Mouse (Mus musculus) neural tube, embryonic 14.5 days (tissue): Measurements from ENCODE around the gene Cog5. TPM values are rescaled to one million over a fixed set of nuclear protein-coding genes. Genes with fewer than 3 reads are reported as not detected.
A peak's percentile ranks its signal among the peaks of the same experiment; 100 is the strongest.

Source experiments
- ATAC-seq: fragments of 200-750 bp; cut with Nextera tagmentation; 2 replicates; pipeline ENCODE4 v1.8.0; 2017; ENCODE audit warnings: low read depth, mild to moderate bottlenecking, moderate TSS enrichment, moderate library complexity
- H3K27ac ChIP-seq: fragments of 300-500 bp; sonication (generic); 2 replicates; pipeline ENCODE4 v1.5.1; 2014; ENCODE audit warnings: low read depth, mild to moderate bottlenecking, control low read depth, low read length, moderate library complexity, mixed read lengths
- H3K27me3 ChIP-seq: fragments of 300-500 bp; sonication (generic); 2 replicates; pipeline ENCODE4 v1.6.1; 2014; ENCODE audit warnings: low read length; ENCODE audit not compliant: control insufficient read depth, insufficient read depth
- H3K36me3 ChIP-seq: fragments of 300-500 bp; sonication (generic); 2 replicates; pipeline ENCODE4 v1.6.1; 2014; ENCODE audit warnings: low read length, mixed read lengths; ENCODE audit not compliant: control insufficient read depth, insufficient read depth
- H3K4me1 ChIP-seq: fragments of 300-500 bp; sonication (generic); 2 replicates; pipeline ENCODE4 v1.6.1; 2014; ENCODE audit warnings: low read length; ENCODE audit not compliant: control insufficient read depth, insufficient read depth
- H3K4me2 ChIP-seq: fragments of 300-500 bp; sonication (generic); 2 replicates; pipeline ENCODE4 v1.6.1; 2014; ENCODE audit warnings: mild to moderate bottlenecking, low read depth, low read length, control low read depth
- H3K4me3 ChIP-seq: fragments of 300-500 bp; sonication (generic); 2 replicates; pipeline ENCODE4 v1.5.1; 2014; ENCODE audit warnings: low read depth, low read length, control low read depth, mixed read lengths
- H3K9ac ChIP-seq: fragments of 300-500 bp; sonication (generic); replicated peaks from 2 replicates; pipeline ENCODE4 v1.6.1; 2014; ENCODE audit warnings: low read depth, mild to moderate bottlenecking, control low read depth, low read length, mixed read lengths
- H3K9me3 ChIP-seq: fragments of 300-500 bp; sonication (generic); 2 replicates; pipeline ENCODE4 v1.6.1; 2016; ENCODE audit warnings: low read length; ENCODE audit not compliant: control insufficient read depth
- WGBS: fragments of 180-500 bp; shearing (Covaris S2); extraction: QIAGEN DNeasy Blood & Tissue Kit; methylation state at CpG from one replicate; pipeline ENCODE4 v1.1.7; 2014; 5-methylcytosine and 5-hydroxymethylcytosine counted together
- polyA plus RNA-seq: library from polyadenylated mRNA; unstranded; fragments of >200 nt; fragmentation: Nextera tagmentation; extraction: Ambion mirVana; gene quantifications from 2 replicates; pipeline ENCODE4 v1.2.1, GENCODE M21; 2014

Gene Cog5
- polyA plus RNA-seq, 1 experiment from 2014 or later, result 40.1 TPM

DNA sequence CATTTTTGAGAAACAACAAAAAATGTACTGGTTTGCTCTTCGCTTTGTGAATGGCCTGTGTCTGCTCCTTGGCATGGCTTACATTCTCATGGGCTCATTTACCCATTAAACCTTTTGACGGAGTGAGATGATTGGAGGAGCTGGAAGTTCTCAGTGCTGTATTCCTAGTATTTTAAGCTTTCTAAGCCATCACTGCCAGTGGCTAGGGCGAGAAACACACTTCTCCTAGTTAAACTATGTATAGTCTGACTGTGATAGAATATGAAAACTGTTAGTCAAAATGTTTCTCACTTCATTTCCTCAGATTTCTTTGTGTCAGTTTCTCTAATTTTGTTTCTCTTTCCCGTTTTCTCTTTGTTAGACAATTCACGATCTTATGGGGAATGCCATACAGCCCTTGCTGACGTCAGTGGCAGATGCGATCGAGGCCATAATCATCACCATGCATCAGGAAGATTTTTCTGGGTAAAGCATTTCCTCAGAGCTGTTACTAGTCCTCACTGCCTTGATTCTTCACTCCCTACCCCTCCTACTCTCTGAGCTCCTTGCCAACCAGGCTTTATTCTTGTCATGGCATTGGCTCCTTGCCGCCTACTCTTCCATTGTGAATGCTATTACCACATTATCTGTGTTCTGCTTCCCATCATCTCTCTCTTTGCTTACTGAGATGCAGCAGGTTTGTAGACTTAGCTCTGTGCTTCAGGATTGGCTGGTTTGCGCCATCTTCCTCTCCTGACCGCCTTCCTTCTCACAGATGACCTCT is 231.4 kb downstream of the Cog5 start:
- Histone ChIP-seq H3K4me2 (no peak overlapping the region), H3K4me1 (no peaks in the 10 kb centered on the region), H3K36me3 (peaks cover 2% of the 10 kb centered on the region; the same call in 1 of the 2 replicates), H3K27me3 (no peaks in the 10 kb centered on the region), H3K27ac (no peak overlapping the region), H3K9ac (no peak overlapping the region), H3K9me3 (no peaks in the 10 kb centered on the region), H3K4me3 (no peak overlapping the region)
- ATAC-seq, result no peak
- WGBS, result 96% methylated on average over 11 of the region's 11 CpGs

DNA sequence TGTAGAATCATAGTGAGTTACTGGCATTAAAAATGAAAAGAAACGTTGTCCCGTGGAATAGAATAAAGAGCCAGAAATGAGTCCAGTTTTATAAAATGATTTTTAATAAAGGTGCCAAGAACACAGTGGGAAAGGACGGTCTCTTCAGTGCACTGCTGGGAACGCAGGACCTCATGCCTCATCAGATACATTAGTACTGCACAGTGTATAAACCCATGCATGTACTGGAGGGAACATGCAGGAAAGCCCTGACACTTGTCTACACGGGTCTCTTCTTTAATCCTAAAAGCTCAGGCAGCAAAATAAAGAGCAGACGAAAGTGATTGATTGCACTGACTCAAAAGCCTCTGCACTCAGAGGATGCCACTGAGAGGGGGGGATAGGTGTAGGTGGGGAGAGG is 236.0 kb downstream of the Cog5 start:
- Histone ChIP-seq H3K9ac (no peak overlapping the region), H3K27me3 (no peaks in the 10 kb centered on the region), H3K36me3 (peaks cover 2% of the 10 kb centered on the region; the same call in 1 of the 2 replicates), H3K4me2 (no peak overlapping the region), H3K4me1 (peaks cover 4% of the 10 kb centered on the region; the same call in 1 of the 2 replicates), H3K9me3 (no peaks in the 10 kb centered on the region), H3K27ac (no peak overlapping the region), H3K4me3 (no peak overlapping the region)
- ATAC-seq, result no peak
- 59% methylated on average over 6 of the region's 6 CpGs for WGBS

DNA sequence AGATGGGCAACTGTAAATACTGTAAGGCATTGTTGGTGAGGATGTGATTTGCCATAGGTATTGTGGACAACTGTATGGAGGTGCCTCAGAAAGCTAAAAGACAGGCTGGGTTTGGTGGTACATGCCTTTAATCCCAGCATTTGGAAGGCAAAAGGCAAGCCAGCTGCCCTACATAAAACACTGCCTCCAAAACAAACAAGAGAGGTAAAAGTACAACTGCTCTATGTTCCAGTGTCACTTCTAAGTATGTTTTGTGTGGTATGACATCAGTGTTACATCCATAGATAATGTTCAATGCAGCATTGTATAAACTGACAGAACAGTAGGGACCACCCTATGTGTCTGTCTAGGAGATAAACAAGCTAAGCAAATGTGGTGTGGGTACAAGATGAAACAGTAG is 237.4 kb downstream of the Cog5 start:
- no peak overlapping the region for H3K9ac ChIP-seq
- H3K27me3 ChIP-seq, result no peaks in the 10 kb centered on the region
- no peak overlapping the region for H3K4me3 ChIP-seq
- no peak overlapping the region for H3K4me2 ChIP-seq
- ATAC-seq, result no peak
- no peak overlapping the region for H3K27ac ChIP-seq
- no peaks in the 10 kb centered on the region for H3K36me3 ChIP-seq
- H3K9me3 ChIP-seq, result no peaks in the 10 kb centered on the region
- peaks cover 12% of the 10 kb centered on the region for H3K4me1 ChIP-seq

DNA sequence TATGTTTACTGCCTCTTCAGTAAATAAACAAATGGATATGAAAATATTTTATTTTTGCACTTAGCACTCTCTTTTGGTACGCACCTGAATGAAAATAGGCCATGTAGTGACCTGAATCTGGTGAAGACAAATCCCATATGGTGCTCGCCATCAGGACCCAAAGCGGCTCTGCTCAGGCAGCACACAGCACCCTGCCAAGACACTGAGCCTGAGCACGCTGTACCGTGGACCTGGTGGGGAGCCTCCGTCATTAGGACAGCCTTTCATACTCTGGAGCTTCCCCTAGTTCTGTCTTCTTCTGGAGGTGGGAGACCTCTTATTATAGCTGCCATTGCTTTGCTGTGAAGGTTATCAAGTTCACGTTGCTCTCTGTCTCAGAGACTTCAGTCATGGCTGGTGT is 238.1 kb downstream of the Cog5 start:
- no peaks in the 10 kb centered on the region for H3K9me3 ChIP-seq
- WGBS, result 91% methylated on average over 7 of the region's 7 CpGs
- ATAC-seq, result no peak
- H3K4me2 ChIP-seq, result no peak overlapping the region
- H3K4me3 ChIP-seq, result no peak overlapping the region
- no peaks in the 10 kb centered on the region for H3K27me3 ChIP-seq
- H3K36me3 ChIP-seq, result no peaks in the 10 kb centered on the region
- no peak overlapping the region for H3K27ac ChIP-seq
- H3K4me1 ChIP-seq, result peaks cover 12% of the 10 kb centered on the region
- H3K9ac ChIP-seq, result no peak overlapping the region

DNA sequence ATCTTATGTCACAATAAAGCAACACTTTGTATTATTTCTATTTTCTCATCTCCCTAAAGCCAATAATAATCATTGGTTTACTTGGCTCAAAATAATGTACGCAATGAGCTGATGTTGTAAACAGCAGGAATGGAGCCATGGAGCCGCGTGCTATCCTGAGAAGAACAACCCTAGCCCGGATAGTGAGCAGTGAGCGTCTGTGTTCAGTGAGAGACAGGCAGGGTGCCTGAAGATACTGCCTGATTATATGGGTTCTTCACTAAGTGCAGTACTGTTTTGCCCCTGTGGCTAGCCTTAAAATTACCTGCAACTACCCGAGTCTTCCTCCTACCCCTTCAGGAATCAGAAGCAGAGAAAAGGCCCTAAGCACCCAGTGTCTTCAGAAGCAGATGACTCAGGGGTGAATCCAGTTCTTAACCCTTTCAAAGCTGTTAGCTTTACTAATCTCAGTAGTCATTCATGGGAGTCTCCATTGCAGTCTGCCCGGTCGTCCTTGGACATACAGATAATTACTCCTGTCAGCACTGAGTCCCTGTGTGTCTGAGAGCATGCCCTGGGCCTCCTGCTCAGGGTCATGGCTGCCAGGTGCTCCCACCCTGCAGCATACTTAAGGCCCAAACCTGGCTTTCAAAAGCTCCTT is 240.5 kb downstream of the Cog5 start:
- 26% methylated on average over 8 of the region's 8 CpGs for WGBS
- Histone ChIP-seq H3K9me3 (no peaks in the 10 kb centered on the region), H3K36me3 (no peaks in the 10 kb centered on the region), H3K27me3 (no peaks in the 10 kb centered on the region), H3K9ac (no peak overlapping the region), H3K4me2 (no peak overlapping the region), H3K4me1 (peaks cover 12% of the 10 kb centered on the region), H3K27ac (no peak overlapping the region), H3K4me3 (no peak overlapping the region)
- ATAC-seq, result peak; percentile 55

DNA sequence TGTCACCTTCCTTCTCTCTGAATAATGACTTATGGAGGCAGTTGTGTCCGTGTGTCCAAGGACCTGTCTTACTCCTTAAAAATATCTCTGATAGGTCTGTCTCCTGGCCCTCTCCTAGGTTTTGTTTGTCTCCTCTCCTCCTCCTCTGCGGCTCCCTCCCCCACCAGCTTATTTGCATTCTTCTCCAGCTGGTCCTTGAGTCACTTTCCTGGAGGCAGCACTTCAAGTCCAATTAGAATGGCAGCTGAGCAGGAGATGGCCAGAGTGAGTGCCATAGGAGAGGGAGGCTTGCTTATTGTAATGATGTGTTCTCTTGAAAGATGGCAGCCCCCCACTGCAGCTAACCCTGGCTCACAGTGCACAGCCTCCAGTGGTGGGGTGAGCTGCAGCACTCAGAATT is 241.2 kb downstream of the Cog5 start:
- H3K27ac ChIP-seq, result no peak overlapping the region
- WGBS, result 11% methylated on average over 2 of the region's 2 CpGs
- ATAC-seq, result peak; percentile 38; the same call in 1 of the 2 replicates

DNA sequence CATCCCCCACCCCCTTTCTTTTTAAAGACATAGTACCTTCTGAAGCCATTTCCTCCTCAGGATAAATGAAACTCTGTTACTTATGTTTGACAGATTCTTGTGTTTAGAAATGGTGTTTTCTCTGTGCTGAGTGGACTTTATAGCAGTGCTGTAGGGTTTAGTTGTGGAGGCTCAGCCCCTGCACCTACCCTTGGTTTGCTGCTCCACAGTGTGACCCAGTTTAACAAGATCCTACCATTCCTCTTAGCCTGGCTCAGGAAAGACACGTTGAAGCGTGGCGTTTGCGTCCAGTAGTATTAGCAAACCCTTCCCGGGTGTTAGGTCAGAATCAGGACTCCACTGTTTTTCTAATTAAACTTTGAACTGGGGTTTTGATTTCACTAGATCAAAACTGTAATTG is 241.6 kb downstream of the Cog5 start:
- 25% methylated on average over 5 of the region's 5 CpGs for WGBS
- Histone ChIP-seq H3K4me3 (no peak overlapping the region), H3K27me3 (no peaks in the 10 kb centered on the region), H3K27ac (no peak overlapping the region), H3K4me2 (no peak overlapping the region), H3K9ac (no peak overlapping the region), H3K36me3 (no peaks in the 10 kb centered on the region), H3K9me3 (no peaks in the 10 kb centered on the region), H3K4me1 (peaks cover 12% of the 10 kb centered on the region)
- ATAC-seq, result no peak

More for the DNA sequence above, 241.2 kb downstream of the Cog5 start:
- Histone ChIP-seq H3K4me1 (peaks cover 12% of the 10 kb centered on the region), H3K9ac (no peak overlapping the region), H3K36me3 (no peaks in the 10 kb centered on the region), H3K4me3 (no peak overlapping the region), H3K9me3 (no peaks in the 10 kb centered on the region), H3K27me3 (no peaks in the 10 kb centered on the region), H3K4me2 (no peak overlapping the region)

DNA sequence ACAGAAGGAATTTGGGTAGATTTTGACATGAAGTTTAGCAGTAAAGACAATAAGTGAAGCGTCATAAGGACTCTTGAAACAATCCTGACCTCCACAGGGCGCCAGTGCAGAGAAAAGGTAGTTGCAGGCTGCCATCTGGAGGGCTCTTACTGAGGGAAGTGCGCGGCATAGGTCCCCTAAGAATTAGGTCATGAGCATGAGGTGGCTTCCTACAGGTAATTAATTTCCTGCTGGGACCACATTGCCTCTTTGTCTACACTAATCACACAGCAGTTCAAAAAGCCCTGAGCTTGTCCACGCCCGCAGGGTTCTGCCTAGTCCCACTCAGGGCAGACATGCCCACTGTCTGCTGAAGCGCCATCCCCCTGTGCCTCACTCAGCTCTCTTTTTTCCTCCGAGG is 242.3 kb downstream of the Cog5 start:
- Histone ChIP-seq H3K27ac (no peak overlapping the region), H3K36me3 (no peaks in the 10 kb centered on the region), H3K4me1 (peaks cover 12% of the 10 kb centered on the region), H3K9me3 (no peaks in the 10 kb centered on the region), H3K4me3 (no peak overlapping the region), H3K9ac (no peak overlapping the region), H3K4me2 (no peak overlapping the region), H3K27me3 (no peaks in the 10 kb centered on the region)
- 16% methylated on average over 8 of the region's 8 CpGs for WGBS
- ATAC-seq, result peak; percentile 63; the same call in 1 of the 2 replicates

DNA sequence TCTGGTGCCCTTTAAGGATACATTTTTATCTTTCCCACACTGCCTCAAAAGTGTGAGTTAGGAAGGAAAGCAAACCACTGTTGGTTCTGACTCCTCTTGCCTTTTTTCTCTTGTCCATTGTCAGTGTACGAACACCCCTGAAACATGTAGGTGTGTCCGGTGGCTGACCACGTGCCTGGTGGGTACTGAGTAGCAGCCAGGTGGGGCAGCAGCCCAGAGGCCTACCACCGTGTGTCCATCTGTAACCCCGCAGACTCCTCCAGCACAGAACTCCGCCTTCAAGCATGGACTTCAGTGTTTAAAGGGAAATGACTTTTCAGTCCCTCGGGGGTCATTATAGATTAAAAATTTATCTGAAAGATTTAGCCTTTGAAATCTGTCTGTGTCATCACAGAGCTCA is 242.8 kb downstream of the Cog5 start:
- Histone ChIP-seq H3K4me1 (peaks cover 12% of the 10 kb centered on the region), H3K27ac (no peak overlapping the region), H3K9me3 (no peaks in the 10 kb centered on the region), H3K36me3 (no peaks in the 10 kb centered on the region), H3K9ac (no peak overlapping the region), H3K4me2 (no peak overlapping the region), H3K4me3 (no peak overlapping the region), H3K27me3 (no peaks in the 10 kb centered on the region)
- 61% methylated on average over 7 of the region's 7 CpGs for WGBS
- ATAC-seq, result no peak
